Mouse (Mus musculus) lung, embryonic 14.5 days (tissue): ENCODE data around the gene Kcnn4. TPM values are rescaled to one million over a fixed set of nuclear protein-coding genes. Genes with fewer than 3 reads are reported as not detected.

Experiments
- ATAC-seq: fragments of 200-750 bp; cut with Nextera tagmentation; 2 replicates; pipeline ENCODE4 v1.8.0; 2017; ENCODE audit warnings: mild to moderate bottlenecking, moderate TSS enrichment, moderate library complexity; ENCODE audit not compliant: insufficient read depth
- DNase-seq: peaks from one replicate; pipeline ENCODE4 v3.0.0-alpha.2; 2015
- H3K27ac ChIP-seq: fragments of 300-500 bp; sonication (generic); 2 replicates; pipeline ENCODE4 v1.5.1; 2014; ENCODE audit warnings: low read depth, mild to moderate bottlenecking, moderate library complexity
- H3K27me3 ChIP-seq: fragments of 300-500 bp; sonication (generic); 2 replicates; pipeline ENCODE4 v1.6.1; 2014; ENCODE audit warnings: low read length, control low read depth; ENCODE audit not compliant: insufficient read depth
- H3K36me3 ChIP-seq: fragments of 300-500 bp; sonication (generic); 2 replicates; pipeline ENCODE4 v1.6.1; 2014; ENCODE audit warnings: control low read depth; ENCODE audit not compliant: insufficient read depth
- H3K4me1 ChIP-seq: fragments of 300-500 bp; sonication (generic); 2 replicates; pipeline ENCODE4 v1.6.1; 2014; ENCODE audit warnings: antibody characterized with exemption, control low read depth; ENCODE audit not compliant: insufficient read depth
- H3K4me2 ChIP-seq: fragments of 300-500 bp; sonication (generic); 2 replicates; pipeline ENCODE4 v1.6.1; 2014; ENCODE audit warnings: mild to moderate bottlenecking
- H3K4me3 ChIP-seq: fragments of 300-500 bp; sonication (generic); 2 replicates; pipeline ENCODE4 v1.5.1; 2014; ENCODE audit warnings: low read depth, low read length
- H3K9ac ChIP-seq: fragments of 300-500 bp; sonication (generic); 2 replicates; pipeline ENCODE4 v1.6.1; 2014
- H3K9me3 ChIP-seq: fragments of 300-500 bp; sonication (generic); 2 replicates; pipeline ENCODE4 v1.6.1; 2016; ENCODE audit warnings: low read depth, low read length, control low read depth
- CTCF ChIP-seq: IDR thresholded peaks from 2 replicates; pipeline ENCODE4 v1.5.1; 2016; ENCODE audit warnings: antibody characterized with exemption, low read depth
- WGBS: fragments of 180-500 bp; shearing (Covaris S2); extraction: QIAGEN DNeasy Blood & Tissue Kit; methylation state at CpG from one replicate; pipeline ENCODE4 v1.1.7; 2014; 5-methylcytosine and 5-hydroxymethylcytosine counted together
- polyA plus RNA-seq: library from polyadenylated mRNA; unstranded; fragments of >200 nt; fragmentation: Nextera tagmentation; extraction: Ambion mirVana; gene quantifications from 2 replicates; pipeline ENCODE4 v1.2.1, GENCODE M21; 2014

The Kcnn4 gene
- polyA plus RNA-seq, 1 experiment from 2014 or later, result 1.6 TPM

- Histone ChIP-seq H3K4me2 (no peak overlapping the region), H3K4me1 (no peaks in the 10 kb centered on the region), H3K4me3 (no peak overlapping the region), H3K9ac (no peak overlapping the region), H3K27ac (no peak overlapping the region), H3K27me3 (no peaks in the 10 kb centered on the region), H3K36me3 (peaks cover 18% of the 10 kb centered on the region), H3K9me3 (no peaks in the 10 kb centered on the region)
- DNase-seq (no peak), ATAC-seq (no peak)
- TF ChIP-seq CTCF, result no peak
- 77% methylated on average over 6 of the region's 6 CpGs for WGBS
Observed at GRCm38 (mm10) chr7:24410123-24410522, 40.1 kb downstream of the Kcnn4 start.

GRCm38 (mm10) chr7:24410831-24411230 lies 40.8 kb downstream of the Kcnn4 start:
- H3K9ac ChIP-seq, result no peak overlapping the region
- no peaks in the 10 kb centered on the region for H3K9me3 ChIP-seq
- H3K4me2 ChIP-seq, result no peak overlapping the region
- H3K36me3 ChIP-seq, result peaks cover 12% of the 10 kb centered on the region
- DNase-seq, result no peak
- H3K4me3 ChIP-seq, result no peak overlapping the region
- 64% methylated on average over 3 of the region's 3 CpGs for WGBS
- TF ChIP-seq CTCF, result no peak
- H3K27me3 ChIP-seq, result no peaks in the 10 kb centered on the region
- ATAC-seq, result no peak
- no peak overlapping the region for H3K27ac ChIP-seq
- H3K4me1 ChIP-seq, result no peaks in the 10 kb centered on the region

- H3K9ac ChIP-seq, result no peak overlapping the region
- TF ChIP-seq CTCF, result no peak
- no peak overlapping the region for H3K4me2 ChIP-seq
- no peak overlapping the region for H3K27ac ChIP-seq
- H3K9me3 ChIP-seq, result no peaks in the 10 kb centered on the region
- H3K4me1 ChIP-seq, result no peaks in the 10 kb centered on the region
- WGBS, result 75% methylated on average over 3 of the region's 3 CpGs
- H3K4me3 ChIP-seq, result no peak overlapping the region
- DNase-seq (no peak), ATAC-seq (no peak)
- no peaks in the 10 kb centered on the region for H3K27me3 ChIP-seq
- 0 out of 2 replicates have a peak, but pooled peaks cover 6% of the 10 kb centered on the region for H3K36me3 ChIP-seq
Observed at GRCm38 (mm10) chr7:24413630-24414029, 43.6 kb downstream of the Kcnn4 start.

- Histone ChIP-seq H3K9ac (no peak overlapping the region), H3K27me3 (no peaks in the 10 kb centered on the region), H3K36me3 (0 out of 2 replicates have a peak, but pooled peaks cover 6% of the 10 kb centered on the region), H3K27ac (no peak overlapping the region), H3K4me1 (no peaks in the 10 kb centered on the region), H3K4me2 (no peak overlapping the region), H3K9me3 (no peaks in the 10 kb centered on the region), H3K4me3 (no peak overlapping the region)
- ATAC-seq (no peak), DNase-seq (no peak)
- WGBS, result 61% methylated on average over 7 of the region's 7 CpGs
- no peak for TF ChIP-seq CTCF
Observed at GRCm38 (mm10) chr7:24415261-24415660, 45.2 kb downstream of the Kcnn4 start.

DNA sequence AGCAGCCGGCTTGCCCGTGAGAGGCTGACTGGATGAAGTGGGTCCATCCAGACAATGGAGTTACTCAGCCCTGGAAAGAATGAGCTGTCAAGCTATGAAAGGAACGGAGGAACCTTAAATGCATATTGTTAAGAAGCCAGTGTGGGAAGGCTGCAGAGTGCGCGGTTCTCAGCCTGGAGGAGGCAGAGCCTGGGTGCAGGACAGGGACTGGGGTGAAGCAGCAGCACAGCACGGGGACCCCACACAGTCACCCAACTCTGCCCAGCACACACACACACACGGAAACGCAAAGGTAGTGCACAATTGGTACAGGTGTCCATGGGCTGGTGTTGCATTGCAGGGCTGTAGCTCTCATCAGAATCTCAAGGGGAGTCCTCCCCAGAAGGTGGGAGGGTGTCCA lies 49.5 kb downstream of the Kcnn4 start:
- ATAC-seq (no peak), DNase-seq (no peak)
- Histone ChIP-seq H3K9ac (no peak overlapping the region), H3K4me2 (no peak overlapping the region), H3K4me3 (no peak overlapping the region), H3K36me3 (peaks cover 24% of the 10 kb centered on the region), H3K27me3 (no peaks in the 10 kb centered on the region), H3K27ac (no peak overlapping the region), H3K9me3 (no peaks in the 10 kb centered on the region), H3K4me1 (no peaks in the 10 kb centered on the region)
- 87% methylated on average over 8 of the region's 8 CpGs for WGBS
- TF ChIP-seq CTCF, result no peak

DNA sequence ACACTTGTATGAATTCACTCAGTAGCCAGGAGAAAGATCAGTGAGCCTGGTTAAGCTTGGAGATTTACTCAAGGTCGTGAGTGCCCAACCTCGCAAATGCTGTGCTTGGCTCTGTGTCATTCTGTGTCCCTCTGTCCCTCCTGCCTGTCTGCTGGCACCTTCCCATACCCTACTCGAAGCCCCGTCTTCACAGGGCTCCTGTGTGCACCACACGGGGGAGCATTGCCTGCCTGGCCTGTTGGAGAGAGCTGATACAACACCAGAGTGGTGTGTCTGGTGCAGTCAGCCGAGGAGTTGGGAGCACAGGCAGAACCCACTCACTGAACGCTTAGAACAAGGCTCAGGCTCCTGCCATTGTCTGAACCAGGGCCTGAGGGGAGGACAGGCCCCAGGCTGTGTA lies 51.6 kb downstream of the Kcnn4 start:
- no peaks in the 10 kb centered on the region for H3K9me3 ChIP-seq
- no peak overlapping the region for H3K4me3 ChIP-seq
- 83% methylated on average over 7 of the region's 7 CpGs for WGBS
- DNase-seq (no peak), ATAC-seq (no peak)
- H3K4me1 ChIP-seq, result no peaks in the 10 kb centered on the region
- H3K36me3 ChIP-seq, result peaks cover 24% of the 10 kb centered on the region
- no peak overlapping the region for H3K4me2 ChIP-seq
- no peak overlapping the region for H3K9ac ChIP-seq
- no peaks in the 10 kb centered on the region for H3K27me3 ChIP-seq
- no peak overlapping the region for H3K27ac ChIP-seq
- TF ChIP-seq CTCF, result 0 out of 2 replicates have a peak, but pooled peaks have one; percentile 4

GRCm38 (mm10) chr7:24422251-24422650 lies 52.2 kb downstream of the Kcnn4 start:
- ATAC-seq (no peak), DNase-seq (no peak)
- TF ChIP-seq CTCF, result no peak
- Histone ChIP-seq H3K27ac (no peak overlapping the region), H3K4me3 (no peak overlapping the region), H3K9ac (no peak overlapping the region), H3K27me3 (no peaks in the 10 kb centered on the region), H3K4me1 (no peaks in the 10 kb centered on the region), H3K4me2 (no peak overlapping the region), H3K36me3 (peaks cover 18% of the 10 kb centered on the region), H3K9me3 (no peaks in the 10 kb centered on the region)
- WGBS, result 74% methylated on average over 8 of the region's 8 CpGs

DNA sequence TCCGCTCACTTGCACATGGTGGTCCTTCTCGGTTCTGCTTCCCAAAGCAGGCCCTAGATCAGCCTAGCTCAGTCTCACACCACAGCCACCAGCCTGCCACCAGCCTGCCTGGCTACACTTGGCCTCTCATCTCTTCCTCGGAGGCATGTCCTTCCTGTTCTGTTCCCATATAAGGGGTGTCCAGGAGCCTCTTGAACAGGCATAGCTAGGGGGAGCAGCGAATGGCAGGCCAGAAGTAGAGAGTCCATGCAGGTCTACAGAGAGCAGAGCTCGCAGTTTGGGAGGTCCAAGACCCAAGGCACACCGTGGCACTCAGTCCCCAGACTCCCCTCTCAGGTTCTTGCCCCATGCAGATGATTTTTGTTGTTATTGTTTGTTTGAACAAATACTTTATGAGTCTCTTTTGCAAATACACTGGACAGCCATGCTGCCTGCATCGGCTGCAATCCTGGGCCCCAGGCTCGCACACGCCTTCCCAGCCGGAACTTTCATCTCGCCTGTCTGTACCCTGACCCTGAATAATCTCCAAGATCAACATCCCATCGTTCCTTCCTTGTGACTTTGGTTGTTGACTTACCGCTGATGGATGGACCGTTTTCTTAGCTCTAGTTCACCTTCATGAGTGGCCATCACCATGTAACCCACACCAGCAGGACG lies 53.2 kb downstream of the Kcnn4 start:
- no peak for TF ChIP-seq CTCF
- Histone ChIP-seq H3K36me3 (peaks cover 17% of the 10 kb centered on the region), H3K27ac (no peak overlapping the region), H3K4me3 (no peak overlapping the region), H3K4me2 (no peak overlapping the region), H3K4me1 (no peaks in the 10 kb centered on the region), H3K27me3 (no peaks in the 10 kb centered on the region), H3K9ac (no peak overlapping the region), H3K9me3 (no peaks in the 10 kb centered on the region)
- WGBS, result 76% methylated on average over 15 of the region's 15 CpGs
- DNase-seq, result no peak
- no peak for ATAC-seq
